Mouse (Mus musculus) kidney, adult 9 months (tissue): ENCODE data around the gene Pstk.
"Not testable (repeated sequence)": the region's sequence is repeated elsewhere in the genome, so short reads cannot be mapped to it uniquely, and the experiment has no call there.

Experiments
- DNase-seq: peaks from one replicate; pipeline ENCODE4 v3.0.0; 2022

Pstk gene

DNA sequence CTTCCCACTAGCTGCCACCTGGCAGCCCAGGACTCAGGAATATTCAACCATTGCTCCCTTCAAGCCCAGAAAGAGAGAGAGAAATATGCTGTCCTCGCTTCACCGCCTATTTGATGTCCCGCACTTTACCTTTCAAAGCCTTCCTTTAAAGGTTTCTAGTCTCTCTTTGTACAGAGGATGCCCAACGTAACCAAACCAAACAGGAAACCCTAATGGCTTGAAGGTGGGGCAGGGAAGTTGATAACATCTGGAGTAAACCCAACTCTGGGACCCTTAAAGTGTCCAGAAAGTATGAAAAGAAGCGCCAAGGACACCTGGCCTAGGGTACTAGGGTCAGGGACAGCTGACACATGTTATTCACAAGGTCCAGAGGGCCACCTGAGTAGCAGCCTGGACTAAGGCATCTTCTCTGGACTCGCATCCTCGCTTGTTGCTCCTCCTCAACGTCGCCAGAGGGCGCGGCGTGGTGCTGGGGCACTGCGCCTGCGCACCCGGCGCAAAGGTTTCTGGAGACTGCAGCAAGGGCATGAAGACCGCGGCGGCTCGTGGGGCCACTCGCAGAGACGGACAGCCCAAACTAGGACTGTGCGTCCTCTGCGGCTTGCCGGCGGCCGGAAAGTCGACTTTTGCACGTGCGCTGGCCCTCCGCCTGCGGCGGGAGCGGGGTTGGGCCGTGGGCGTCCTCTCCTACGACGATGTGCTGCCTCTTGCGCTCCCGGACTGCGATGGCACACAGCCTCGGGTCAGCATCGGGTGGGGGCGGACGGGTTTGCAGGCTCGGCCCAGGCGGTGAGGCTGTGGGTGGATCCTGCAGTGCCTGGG lies at the start of gene Pstk:
Gene Pstk, plus strand, starts transcription at position 494 of the 822 bp plus-strand sequence.
- peak; percentile 93 for DNase-seq

DNA sequence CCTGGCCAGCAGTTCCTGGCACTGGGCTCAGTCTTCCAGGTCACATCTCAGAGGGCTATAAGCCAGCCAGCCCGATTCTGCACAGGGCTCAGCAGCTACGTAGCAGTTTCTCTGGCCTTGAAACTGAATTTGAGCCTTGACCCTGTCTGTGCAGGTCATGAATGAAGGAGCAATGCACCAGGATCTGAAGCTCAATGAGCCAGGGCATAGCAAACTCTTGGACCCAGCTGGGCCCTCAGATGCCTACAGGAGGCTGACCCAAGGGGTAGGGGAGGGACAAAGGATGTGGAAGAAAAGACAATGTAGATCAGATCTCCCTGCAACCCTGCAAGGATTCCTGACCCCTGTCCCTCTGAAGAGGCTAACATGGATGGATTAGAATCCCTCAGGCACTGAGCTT lies 48.7 kb upstream of the Pstk start, which contains the start of gene Cuzd1:
Gene Cuzd1, minus strand, starts transcription at position 101 of the 400 bp plus-strand sequence.
- no peak for DNase-seq

DNA sequence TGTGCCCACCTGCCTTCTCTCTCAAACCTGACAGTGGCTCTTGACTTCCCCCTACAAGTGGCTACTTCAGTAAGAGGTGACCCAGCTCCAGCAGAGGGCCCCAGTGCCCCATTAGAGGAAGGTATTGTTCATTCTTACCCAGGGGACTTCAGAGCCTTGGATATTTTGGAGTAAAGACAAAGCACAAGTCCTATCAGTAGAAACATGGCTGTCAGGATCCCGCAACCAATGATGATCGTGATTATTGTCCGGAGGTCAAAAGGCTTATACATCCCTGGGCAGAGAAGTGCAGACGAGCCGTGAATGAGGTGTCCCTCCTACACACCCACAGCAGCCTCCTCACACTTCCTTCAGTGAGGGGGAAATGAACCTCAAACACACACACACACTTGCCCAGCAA lies 43.9 kb upstream of the Pstk start:
- DNase-seq: no peak

DNA sequence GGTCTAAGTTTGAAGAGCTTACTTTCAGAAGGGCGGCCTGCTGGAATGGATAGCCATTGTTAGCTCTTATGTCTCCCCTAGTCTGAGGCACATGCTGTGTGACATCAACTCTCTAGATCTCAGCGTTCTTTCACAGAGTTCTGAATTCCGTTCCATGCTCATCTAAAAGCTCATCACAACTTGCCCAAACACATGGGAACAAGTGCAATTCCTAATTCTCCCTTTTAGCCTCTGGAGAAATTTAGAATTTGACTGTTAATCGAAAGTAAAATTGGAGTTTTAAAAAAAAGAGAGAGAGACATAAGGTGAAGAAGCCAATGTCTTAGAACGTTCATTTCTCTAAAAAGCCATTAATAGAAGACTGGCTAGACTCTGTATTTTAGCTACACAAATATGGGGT lies 41.5 kb upstream of the Pstk start, which contains the start of gene Fam24b:
Gene Fam24b, minus strand, starts transcription at position 101 of the 400 bp plus-strand sequence.
- DNase-seq: no peak

DNA sequence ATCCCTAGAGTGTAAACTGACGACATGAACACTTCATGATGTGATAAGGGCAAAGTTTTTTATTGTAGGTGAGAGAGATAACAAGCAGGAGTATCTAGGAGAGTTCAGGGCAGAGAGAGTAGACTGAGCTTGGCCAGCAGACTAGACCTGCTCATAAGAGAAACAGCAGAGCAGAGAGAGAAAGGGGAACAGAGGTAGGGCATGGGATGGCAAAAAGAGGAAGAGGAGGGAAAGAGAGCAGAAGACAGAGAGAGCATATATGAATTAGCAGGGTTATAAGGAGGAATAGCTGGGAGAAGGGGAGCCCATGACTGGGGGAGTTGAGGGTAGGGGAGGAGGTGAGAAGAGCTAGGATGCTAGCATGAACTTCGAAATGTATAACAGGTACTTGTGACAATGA lies 39.3 kb upstream of the Pstk start:
- no peak for DNase-seq

DNA sequence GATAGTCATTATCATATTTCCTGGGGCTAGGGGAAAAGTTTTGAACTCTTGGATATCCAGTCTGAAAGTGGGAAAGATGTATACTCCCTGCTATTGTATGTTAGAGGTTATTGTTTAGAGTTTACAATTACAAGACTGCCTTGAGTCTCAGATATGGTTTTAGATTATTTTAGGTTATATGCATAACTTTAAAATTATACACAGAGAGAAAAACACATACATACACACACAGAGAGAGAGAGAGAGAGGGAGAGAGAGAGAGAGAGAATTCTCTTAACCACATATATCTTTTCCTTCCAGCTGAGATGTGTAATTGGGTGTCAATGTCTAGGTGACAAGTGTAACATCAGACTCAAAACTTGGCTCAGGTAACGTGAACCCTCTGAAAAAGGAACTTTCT lies 37.4 kb upstream of the Pstk start, which contains the start of gene Fam24a:
Gene Fam24a, plus strand, starts transcription at position 301 of the 400 bp plus-strand sequence.
- DNase-seq: no peak

DNA sequence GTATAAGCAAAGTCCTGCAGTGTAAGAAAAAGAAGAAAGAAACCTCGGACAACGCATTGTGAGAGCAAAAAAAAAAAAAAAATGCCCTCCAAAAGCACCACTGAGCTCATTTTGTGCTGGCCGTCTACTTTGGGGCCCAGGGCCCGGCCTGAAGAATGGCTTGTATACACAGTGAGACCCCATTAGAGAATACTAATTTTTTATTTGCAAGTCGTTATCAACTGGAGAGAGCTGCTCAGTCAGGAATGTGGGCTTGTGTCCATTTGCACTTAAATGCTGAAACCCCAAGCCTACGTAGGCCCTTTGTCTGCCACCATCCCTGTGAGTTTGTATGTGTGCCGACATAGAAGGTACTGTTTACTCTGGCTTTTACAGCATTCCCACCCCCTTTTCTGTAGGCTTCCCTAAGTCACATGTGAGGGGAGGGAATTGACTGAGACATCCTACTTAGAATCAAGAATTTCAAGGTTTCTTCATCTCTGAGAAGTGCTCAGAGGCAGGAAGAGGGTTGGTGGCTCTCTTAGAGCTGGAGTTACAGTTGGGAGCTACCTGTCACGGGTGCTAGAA lies 33.4 kb upstream of the Pstk start:
- DNase-seq: no peak

DNA sequence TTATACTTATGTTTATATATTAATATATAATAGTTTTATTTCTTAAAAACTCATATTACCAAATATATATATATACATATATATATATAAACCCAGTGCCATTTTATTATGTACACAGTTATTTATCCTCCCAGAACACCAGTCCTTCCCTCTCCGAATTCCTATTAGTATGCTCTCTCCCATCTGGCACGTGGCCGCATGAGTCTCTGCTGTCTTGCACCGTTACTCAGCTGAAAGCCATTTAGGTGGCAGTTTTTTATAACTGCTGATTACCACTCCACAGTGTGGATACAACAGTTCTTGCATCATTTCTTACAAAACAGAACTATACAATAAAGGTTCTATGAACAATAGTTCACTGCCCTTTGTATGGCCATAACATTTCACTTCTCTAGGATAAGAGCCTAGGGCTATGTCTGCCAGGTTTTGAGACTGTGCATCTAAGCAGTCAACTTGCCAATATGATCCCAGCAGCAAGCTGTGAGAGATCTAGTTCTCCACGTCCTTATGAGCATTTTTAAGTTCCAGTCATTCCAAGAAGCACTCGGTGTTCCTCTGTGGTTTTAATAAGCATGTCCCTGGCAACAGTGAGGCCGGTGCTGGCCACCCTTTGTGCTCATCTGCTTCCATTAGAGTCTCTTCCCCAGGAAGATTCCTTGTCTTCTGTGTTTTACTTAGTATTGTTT lies 24.9 kb upstream of the Pstk start:
- DNase-seq: no peak

DNA sequence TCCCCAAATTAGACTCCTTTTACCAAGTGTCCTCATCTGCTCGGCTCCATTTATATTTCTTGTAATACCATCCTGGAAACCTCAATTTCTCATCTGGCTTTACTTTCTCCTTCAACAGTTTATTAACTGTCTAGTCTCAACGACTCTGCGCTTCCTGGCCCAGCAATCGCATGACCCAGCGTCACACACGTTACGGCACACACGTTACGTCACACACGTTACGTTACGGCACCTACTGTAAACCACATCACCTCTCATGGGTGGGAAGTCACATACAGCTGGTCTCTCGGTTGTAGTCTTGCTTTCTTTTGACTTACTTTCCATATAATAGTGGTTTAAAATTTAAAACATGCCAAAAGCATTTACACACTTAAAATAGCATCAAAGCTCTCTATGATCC lies 14.8 kb upstream of the Pstk start:
- DNase-seq: no peak

DNA sequence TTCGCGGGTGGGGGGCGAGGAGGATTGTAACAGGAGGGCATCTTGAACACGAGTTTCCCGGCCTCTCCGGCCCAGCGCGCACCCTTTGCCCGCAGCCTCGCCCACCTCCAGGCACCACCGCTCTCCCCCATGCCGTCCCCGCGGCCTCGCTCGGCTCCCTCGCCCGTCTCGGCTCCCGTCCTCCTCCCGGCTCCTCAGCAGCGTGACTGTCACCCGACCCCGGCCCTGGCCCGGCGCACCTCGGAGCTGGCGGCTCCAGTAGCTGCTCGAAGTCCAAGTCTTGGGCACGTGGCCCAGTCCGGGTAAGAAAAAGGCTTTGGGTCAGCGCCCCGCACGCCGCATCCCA lies 8.7 kb upstream of the Pstk start:
- DNase-seq: no peak

DNA sequence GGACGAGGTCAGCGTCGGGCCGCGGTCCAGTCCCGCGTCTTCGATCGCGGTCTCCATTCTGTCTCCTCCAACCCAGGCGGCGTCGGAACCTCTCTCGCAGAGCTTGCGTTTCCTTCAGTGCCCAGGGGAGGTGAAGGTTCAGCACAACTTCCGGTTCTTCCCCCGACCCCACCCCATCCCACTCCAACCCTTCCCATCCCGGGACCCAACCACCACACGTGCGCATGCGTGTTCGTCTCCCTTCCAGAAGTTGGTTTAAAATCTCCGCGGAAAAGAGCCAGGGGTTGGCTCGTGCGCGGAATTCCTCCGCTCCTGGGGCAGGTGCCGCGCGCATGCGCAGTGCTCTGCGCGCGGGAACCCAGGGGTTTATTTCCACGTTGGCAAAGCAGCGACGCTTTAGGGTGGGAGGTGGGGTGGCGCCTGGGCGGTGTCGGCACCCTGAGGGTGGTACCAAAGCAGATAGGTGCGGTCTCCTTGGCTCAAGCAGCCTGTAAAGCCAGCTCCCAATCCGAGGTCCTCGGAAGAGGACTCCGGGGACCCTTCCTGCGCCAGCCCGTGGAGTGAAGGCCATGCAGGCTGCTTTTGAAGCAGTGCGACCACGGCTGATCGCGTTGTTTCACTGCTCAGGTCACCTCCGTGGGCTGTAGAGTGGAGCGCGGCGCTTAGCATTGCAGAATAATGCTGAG lies 8.2 kb upstream of the Pstk start, which contains the start of gene 2310057M21Rik:
Gene 2310057M21Rik, minus strand, starts transcription at position 145 of the 686 bp plus-strand sequence.
- peak; percentile 98 for DNase-seq

DNA sequence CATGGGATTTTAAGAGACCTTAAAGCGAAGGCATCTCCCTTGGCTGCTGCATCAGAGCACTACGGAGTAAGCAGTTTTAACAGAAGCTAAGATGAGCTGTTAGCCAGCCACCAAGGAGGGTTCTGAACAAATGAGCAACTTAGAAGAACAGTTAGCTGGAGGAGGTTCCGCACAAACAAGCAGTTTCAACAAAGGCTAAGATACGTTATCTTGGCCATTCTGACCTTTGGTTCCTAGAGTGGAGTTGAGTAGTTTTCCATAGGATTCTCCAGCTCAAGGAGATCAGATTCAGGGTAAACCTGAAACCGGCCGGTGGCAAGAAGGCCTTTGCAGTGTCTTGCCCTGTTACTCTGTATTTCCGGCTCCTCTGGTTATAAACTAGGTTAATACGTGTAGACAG lies 6.8 kb upstream of the Pstk start:
- no peak for DNase-seq

DNA sequence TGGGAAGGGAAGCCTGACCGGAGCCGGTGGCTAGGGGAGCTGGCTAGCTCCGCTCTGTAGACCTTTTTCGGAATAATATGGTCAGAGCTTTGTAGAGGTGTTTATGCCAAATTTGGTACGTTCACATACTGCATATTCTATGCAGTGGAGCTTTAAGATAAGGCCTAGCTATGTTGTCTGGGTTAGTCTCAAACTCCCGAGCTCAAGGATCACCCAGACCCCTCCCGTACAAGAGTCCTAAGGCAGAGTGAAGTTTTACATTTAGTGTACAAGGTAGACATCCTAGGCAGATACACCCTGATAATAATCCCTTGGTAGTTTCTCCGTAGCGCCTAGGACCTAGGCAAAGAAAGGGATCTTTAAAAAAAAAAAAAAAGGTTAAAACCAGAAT lies 524 bp downstream of the Pstk start:
- DNase-seq: no peak

DNA sequence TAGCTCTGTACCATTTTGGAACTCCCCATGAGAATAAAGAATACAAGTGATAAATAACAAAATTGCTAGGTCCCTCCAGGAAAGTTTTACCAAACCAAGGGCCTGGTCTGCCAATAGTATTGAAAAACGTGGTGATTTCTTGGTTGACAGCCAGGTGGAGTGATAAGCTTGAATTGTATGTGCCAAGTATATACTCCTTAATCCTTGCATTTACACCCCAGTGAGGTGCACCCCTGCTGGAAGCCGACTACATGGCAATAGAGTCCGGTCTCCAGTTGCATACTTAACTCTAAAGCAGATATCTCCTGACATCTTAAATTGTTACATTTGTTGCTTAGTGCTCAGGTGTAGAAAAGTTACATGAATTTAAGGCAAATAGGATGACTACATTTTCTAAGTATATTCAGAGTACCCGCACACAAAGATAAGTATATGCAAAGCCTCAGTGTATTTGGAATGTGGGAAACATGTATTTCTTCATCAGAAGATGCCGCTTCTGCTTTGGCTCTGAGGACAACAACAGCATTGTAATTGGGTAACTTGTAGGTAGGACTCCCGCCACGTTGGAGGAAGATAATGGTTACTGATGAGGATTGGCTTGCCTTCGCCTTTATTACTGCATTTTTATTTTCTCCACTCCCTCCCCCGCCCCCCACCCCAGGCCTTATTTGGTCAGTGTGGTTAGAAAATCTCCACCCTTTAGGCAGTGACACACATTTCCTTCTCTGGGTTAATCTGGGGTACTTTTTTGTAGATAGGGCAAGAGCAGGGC lies 1.1 kb downstream of the Pstk start:
- DNase-seq: no peak

DNA sequence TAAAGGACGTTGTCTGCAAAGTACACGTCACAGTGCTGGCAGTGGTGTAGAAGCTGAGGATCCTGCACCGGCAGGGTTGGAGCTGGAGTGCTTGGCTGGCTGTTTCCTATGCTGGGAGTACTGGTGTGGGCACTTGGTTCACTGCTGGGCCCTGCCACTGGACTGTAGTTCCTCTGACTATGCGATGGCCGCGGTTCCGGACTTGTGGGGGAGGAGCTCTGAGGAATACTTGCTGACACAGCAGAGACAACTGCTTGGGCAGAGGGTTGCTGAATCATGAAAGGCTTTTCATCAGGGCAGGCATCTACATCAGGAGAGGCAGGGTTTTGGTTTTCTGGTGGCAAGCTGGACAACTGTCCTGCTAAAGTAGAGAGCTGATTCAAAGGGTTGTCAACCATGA lies 20.8 kb downstream of the Pstk start:
- DNase-seq: not testable (repeated sequence)

DNA sequence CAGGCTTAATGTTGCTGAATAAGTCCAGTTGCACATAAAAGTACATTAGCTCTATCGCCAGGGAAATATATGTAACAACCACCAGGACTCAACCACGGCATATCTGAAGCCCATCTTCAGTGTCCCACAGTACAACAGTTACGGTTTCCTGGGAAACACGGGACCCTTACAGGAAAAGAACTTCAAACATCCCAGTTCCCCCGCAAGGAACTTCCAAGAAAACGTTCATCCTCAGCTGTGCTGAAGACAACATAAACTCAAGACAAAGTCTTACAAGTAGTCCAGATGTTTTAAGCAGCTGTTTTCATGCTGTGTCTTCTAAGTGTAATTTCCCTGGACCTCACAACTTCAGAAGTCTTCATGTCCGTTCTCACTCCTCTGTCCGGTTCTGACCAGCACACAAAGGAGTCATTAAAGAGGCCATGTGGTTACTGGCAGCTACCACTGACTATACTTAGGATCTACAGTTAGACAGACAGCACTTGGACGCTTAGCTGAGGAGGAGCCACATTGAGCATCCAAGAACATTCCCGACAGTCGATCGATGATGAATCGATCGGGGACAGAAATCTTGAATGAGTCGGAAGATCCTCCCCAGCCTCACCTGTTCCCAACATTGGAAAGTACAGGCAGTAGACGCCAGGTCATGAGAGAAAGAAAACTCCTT lies 38.5 kb downstream of the Pstk start:
- DNase-seq: peak; percentile 27

DNA sequence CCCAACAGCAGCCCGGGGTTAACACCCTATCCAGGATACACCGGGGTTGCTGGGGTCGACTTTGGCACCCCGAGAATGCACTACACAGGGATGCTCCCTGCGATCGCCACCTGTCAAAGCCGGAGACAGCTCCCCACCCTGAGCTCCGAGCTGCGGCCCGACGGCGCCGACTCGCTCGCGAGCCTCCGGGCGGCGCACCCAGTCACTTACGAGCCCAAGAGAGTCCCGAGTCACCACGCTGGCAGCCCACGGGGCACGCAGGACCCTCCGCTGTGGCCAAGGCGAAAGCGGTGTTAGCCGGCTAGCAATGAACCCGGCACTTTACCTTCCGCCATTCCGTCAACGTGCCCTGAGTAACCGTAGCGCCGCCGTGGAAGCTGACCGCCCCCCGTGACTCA lies 39.0 kb downstream of the Pstk start:
- DNase-seq: no peak

DNA sequence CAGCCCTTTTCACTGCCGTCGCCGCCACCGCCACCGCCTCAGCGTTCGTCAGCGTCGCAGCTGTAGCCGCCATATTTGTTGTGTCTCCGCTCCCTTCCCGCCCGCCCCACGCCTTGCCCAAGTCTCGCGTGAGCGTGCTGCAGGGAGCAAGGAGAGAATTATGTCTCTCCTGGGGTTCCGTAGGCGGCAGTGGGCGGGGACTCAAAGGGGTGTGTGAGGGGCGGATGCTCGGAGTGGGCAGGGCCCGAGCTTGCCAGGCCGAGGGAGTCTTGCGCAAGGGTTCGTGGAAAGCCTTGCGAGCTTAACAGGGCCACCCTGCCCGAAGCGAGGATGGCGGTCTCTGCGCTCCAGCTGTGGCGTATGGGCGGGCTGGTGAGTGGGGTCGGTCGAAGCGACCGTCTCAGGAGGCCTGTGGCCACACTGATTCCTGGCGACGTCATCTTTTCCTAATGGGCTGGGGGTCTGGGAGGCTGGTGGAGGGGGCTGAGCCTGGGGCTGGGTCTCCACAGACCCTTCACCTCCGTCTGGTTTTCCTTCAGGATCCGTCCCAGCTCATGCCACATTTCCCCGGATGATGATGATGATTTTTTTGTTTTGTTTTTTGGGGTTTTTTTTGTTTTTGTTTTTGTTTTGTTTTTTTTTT lies 39.6 kb downstream of the Pstk start, which contains the start of the genes Ikzf5 and Acadsb:
Gene Ikzf5, minus strand, starts transcription at position 106 of the 643 bp plus-strand sequence.
Gene Acadsb, plus strand, starts transcription at position 186 of the 643 bp plus-strand sequence.
- peak; percentile 100 for DNase-seq

DNA sequence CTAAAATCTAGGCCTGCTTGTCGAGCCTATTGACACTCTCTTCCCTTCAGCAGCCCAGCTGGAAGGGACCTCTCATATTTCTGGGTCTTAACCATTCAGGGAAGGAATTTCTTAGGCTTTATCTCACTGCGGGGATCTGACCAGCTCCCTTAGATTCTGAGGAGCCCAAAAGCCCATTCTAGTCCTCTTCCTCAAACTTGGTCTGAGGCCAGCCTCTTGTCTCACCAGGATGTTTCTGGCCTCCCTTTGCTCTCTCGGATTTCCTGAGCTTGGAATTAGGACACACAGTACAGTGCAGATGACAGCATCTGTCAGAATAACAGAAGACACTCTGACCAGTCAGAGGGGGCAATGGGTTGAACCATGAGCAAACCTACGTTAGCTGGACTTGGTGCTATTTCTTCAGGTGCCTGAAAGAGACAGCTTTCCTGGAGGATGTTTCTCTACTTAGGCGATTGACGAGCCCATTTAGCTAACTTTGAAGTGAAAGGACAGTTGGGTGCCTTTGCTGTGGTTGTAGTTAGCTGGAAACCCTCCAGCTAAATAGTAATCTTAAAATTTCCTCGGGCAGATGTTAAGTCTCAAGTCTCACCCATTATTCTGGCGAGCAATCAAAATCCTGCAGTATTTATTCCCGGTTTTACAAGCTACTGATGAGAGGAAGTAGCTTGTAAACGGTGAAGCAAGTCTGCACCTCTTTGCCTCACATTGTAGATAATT lies 40.4 kb downstream of the Pstk start:
- peak; percentile 41 for DNase-seq

DNA sequence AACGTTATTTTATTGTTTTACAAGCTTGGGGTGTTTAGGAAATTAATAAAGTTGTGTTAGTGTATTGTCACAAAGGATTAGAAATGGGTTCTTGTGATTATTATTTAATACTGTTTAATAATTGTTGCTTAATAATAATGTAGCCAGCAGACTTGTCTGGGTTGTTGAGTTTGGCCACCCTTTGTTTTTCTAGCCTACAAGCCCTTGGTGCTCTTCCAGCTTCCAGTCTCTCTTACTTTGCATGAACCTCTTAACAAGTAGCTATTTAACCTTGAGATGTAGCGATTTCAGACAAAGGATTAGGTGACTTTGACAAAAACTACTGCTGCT lies 41.0 kb downstream of the Pstk start:
- DNase-seq: no peak

DNA sequence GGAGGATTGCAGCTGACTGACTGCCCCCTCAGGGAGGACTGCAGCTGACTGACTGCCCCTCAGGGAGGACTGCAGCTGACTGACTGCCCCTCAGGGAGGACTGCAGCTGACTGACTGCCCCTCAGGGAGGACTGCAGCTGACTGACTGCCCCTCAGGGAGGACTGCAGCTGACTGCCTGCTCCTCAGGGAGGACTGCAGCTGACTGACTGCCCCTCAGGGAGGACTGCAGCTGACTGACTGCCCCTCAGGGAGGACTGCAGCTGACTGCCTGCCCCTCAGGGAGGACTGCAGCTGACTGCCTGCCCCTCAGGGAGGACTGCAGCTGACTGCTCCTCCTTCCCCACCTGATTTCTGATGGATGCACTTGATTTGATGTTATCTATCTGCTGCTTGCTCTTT lies 45.8 kb downstream of the Pstk start:
- DNase-seq: not testable (repeated sequence)
